Mouse (Mus musculus): ENCODE data around the gene Fgfr2. TPM values are rescaled to one million over a fixed set of nuclear protein-coding genes. Genes with fewer than 3 reads are reported as not detected.
A peak's percentile ranks its signal among the peaks of the same experiment; 100 is the strongest.

Gene Fgfr2
- polyA plus RNA-seq, 1 experiment from 2014 or later, result 33.9 TPM

- Histone ChIP-seq H3K4me3 (no peak overlapping the region), H3K27me3 (no peaks in the 10 kb centered on the region), H3K9ac (no peak overlapping the region), H3K9me3 (no peaks in the 10 kb centered on the region), H3K27ac (0 out of 2 replicates have a peak overlapping the region, but pooled peaks have one; percentile 2), H3K4me2 (no peak overlapping the region), H3K4me1 (replicated peaks) (peaks cover 28% of the 10 kb centered on the region), H3K36me3 (no peaks in the 10 kb centered on the region)
- no peak for ATAC-seq (ENCODE audit: low FRiP score)
- 83% methylated on average over 14 of the region's 14 CpGs for WGBS
These were observed 783.9 kb downstream of the Fgfr2 start for GRCm38 (mm10) chr7:132339041-132339839.

- Histone ChIP-seq H3K27me3 (no peaks in the 10 kb centered on the region), H3K9me3 (no peaks in the 10 kb centered on the region), H3K9ac (no peak overlapping the region), H3K27ac (no peak overlapping the region), H3K4me2 (no peak overlapping the region), H3K4me1 (replicated peaks) (peaks cover 28% of the 10 kb centered on the region), H3K4me3 (no peak overlapping the region), H3K36me3 (no peaks in the 10 kb centered on the region)
- ATAC-seq (ENCODE audit: low FRiP score), result no peak
- 64% methylated on average over 6 of the region's 6 CpGs for WGBS
These were observed 784.8 kb downstream of the Fgfr2 start for GRCm38 (mm10) chr7:132338350-132338749.

- H3K27me3 ChIP-seq, result no peaks in the 10 kb centered on the region
- H3K27ac ChIP-seq, result peak overlapping the region; percentile 63
- H3K36me3 ChIP-seq, result no peaks in the 10 kb centered on the region
- H3K4me2 ChIP-seq, result no peak overlapping the region
- ATAC-seq (ENCODE audit: low FRiP score), result no peak
- WGBS, result 65% methylated on average over 11 of the region's 11 CpGs
- H3K4me3 ChIP-seq, result no peak overlapping the region
- peaks cover 33% of the 10 kb centered on the region for H3K4me1 ChIP-seq (replicated peaks)
- H3K9ac ChIP-seq, result peak overlapping the region; percentile 19; the same call in 1 of the 2 replicates
- no peaks in the 10 kb centered on the region for H3K9me3 ChIP-seq
These were observed 785.8 kb downstream of the Fgfr2 start for GRCm38 (mm10) chr7:132337268-132337917.

- no peaks in the 10 kb centered on the region for H3K9me3 ChIP-seq
- H3K27me3 ChIP-seq, result no peaks in the 10 kb centered on the region
- H3K4me3 ChIP-seq, result no peak overlapping the region
- no peaks in the 10 kb centered on the region for H3K36me3 ChIP-seq
- peaks cover 40% of the 10 kb centered on the region for H3K4me1 ChIP-seq (replicated peaks)
- 56% methylated on average over 3 of the region's 3 CpGs for WGBS
- H3K9ac ChIP-seq, result peak overlapping the region; percentile 19; the same call in 1 of the 2 replicates
- H3K4me2 ChIP-seq, result no peak overlapping the region
- peak overlapping the region; percentile 63 for H3K27ac ChIP-seq
- ATAC-seq (ENCODE audit: low FRiP score), result no peak
These were observed 786.4 kb downstream of the Fgfr2 start for GRCm38 (mm10) chr7:132336781-132337180.

- H3K36me3 ChIP-seq, result no peaks in the 10 kb centered on the region
- H3K4me2 ChIP-seq, result no peak overlapping the region
- WGBS, result 96% methylated on average over 4 of the region's 4 CpGs
- H3K27ac ChIP-seq, result no peak overlapping the region
- no peak for ATAC-seq (ENCODE audit: low FRiP score)
- H3K9me3 ChIP-seq, result no peaks in the 10 kb centered on the region
- H3K9ac ChIP-seq, result no peak overlapping the region
- H3K4me1 ChIP-seq (replicated peaks), result peaks cover 48% of the 10 kb centered on the region
- no peaks in the 10 kb centered on the region for H3K27me3 ChIP-seq
- H3K4me3 ChIP-seq, result no peak overlapping the region
These were observed 787.8 kb downstream of the Fgfr2 start for GRCm38 (mm10) chr7:132335367-132335766.

GRCm38 (mm10) chr7:132333078-132333477 lies 790.1 kb downstream of the Fgfr2 start:
- Histone ChIP-seq H3K27me3 (no peaks in the 10 kb centered on the region), H3K36me3 (no peaks in the 10 kb centered on the region), H3K27ac (no peak overlapping the region), H3K9me3 (no peaks in the 10 kb centered on the region), H3K4me2 (no peak overlapping the region), H3K4me1 (replicated peaks) (peaks cover 38% of the 10 kb centered on the region), H3K4me3 (no peak overlapping the region), H3K9ac (no peak overlapping the region)
- ATAC-seq (ENCODE audit: low FRiP score), result no peak
- 88% methylated on average over 1 of the region's 1 CpGs for whole genome bisulfite sequencing

GRCm38 (mm10) chr7:132332176-132332575 lies 791.0 kb downstream of the Fgfr2 start:
- Histone ChIP-seq H3K4me1 (replicated peaks) (peaks cover 29% of the 10 kb centered on the region), H3K36me3 (no peaks in the 10 kb centered on the region), H3K9me3 (no peaks in the 10 kb centered on the region), H3K27ac (no peak overlapping the region), H3K4me3 (no peak overlapping the region), H3K9ac (no peak overlapping the region), H3K4me2 (no peak overlapping the region), H3K27me3 (no peaks in the 10 kb centered on the region)
- 0 out of 2 replicates have a peak, but pooled peaks have one; percentile 39 for ATAC-seq (ENCODE audit: low FRiP score)
- 37% methylated on average over 11 of the region's 11 CpGs for WGBS

- Histone ChIP-seq H3K4me2 (no peak overlapping the region), H3K27ac (no peak overlapping the region), H3K36me3 (no peaks in the 10 kb centered on the region), H3K4me1 (replicated peaks) (peaks cover 25% of the 10 kb centered on the region), H3K9ac (no peak overlapping the region), H3K27me3 (no peaks in the 10 kb centered on the region), H3K9me3 (no peaks in the 10 kb centered on the region), H3K4me3 (no peak overlapping the region)
- WGBS, result 42% methylated on average over 1 of the region's 1 CpGs
- no peak for ATAC-seq (ENCODE audit: low FRiP score)
These were observed 793.0 kb downstream of the Fgfr2 start for GRCm38 (mm10) chr7:132330179-132330578.

- H3K36me3 ChIP-seq, result no peaks in the 10 kb centered on the region
- WGBS, result 95% methylated on average over 1 of the region's 1 CpGs
- H3K4me2 ChIP-seq, result no peak overlapping the region
- H3K27me3 ChIP-seq, result no peaks in the 10 kb centered on the region
- H3K4me1 ChIP-seq (replicated peaks), result peaks cover 25% of the 10 kb centered on the region
- H3K4me3 ChIP-seq, result no peak overlapping the region
- ATAC-seq (ENCODE audit: low FRiP score), result no peak
- H3K9me3 ChIP-seq, result no peaks in the 10 kb centered on the region
- H3K9ac ChIP-seq, result no peak overlapping the region
- H3K27ac ChIP-seq, result no peak overlapping the region
These were observed 794.5 kb downstream of the Fgfr2 start for GRCm38 (mm10) chr7:132328648-132329047.

- no peaks in the 10 kb centered on the region for H3K27me3 ChIP-seq
- no peak overlapping the region for H3K27ac ChIP-seq
- no peaks in the 10 kb centered on the region for H3K36me3 ChIP-seq
- 67% methylated on average over 5 of the region's 5 CpGs for WGBS
- H3K9me3 ChIP-seq, result no peaks in the 10 kb centered on the region
- H3K4me1 ChIP-seq (replicated peaks), result peaks cover 6% of the 10 kb centered on the region
- H3K4me3 ChIP-seq, result no peak overlapping the region
- H3K4me2 ChIP-seq, result no peak overlapping the region
- ATAC-seq (ENCODE audit: low FRiP score), result no peak
- H3K9ac ChIP-seq, result no peak overlapping the region
These were observed 797.4 kb downstream of the Fgfr2 start for GRCm38 (mm10) chr7:132325549-132326331.

GRCm38 (mm10) chr7:132323430-132323829 lies 799.7 kb downstream of the Fgfr2 start:
- Histone ChIP-seq H3K4me2 (no peak overlapping the region), H3K9ac (no peak overlapping the region), H3K36me3 (no peaks in the 10 kb centered on the region), H3K4me3 (no peak overlapping the region), H3K9me3 (no peaks in the 10 kb centered on the region), H3K27me3 (no peaks in the 10 kb centered on the region), H3K4me1 (replicated peaks) (peaks cover 6% of the 10 kb centered on the region), H3K27ac (no peak overlapping the region)
- 85% methylated on average over 5 of the region's 5 CpGs for WGBS
- no peak for ATAC-seq (ENCODE audit: low FRiP score)

- Histone ChIP-seq H3K27me3 (no peaks in the 10 kb centered on the region), H3K4me2 (no peak overlapping the region), H3K36me3 (no peaks in the 10 kb centered on the region), H3K9ac (no peak overlapping the region), H3K9me3 (no peaks in the 10 kb centered on the region), H3K4me1 (replicated peaks) (peaks cover 20% of the 10 kb centered on the region), H3K27ac (no peak overlapping the region), H3K4me3 (no peak overlapping the region)
- no peak for ATAC-seq (ENCODE audit: low FRiP score)
- WGBS, result 66% methylated on average over 2 of the region's 2 CpGs
These were observed 801.7 kb downstream of the Fgfr2 start for GRCm38 (mm10) chr7:132321392-132321958.
